Mouse (Mus musculus): Measurements from ENCODE around the gene Foxp1. TPM values are rescaled to one million over a fixed set of nuclear protein-coding genes. Genes with fewer than 3 reads are reported as not detected.

Foxp1 gene
- polyA plus RNA-seq, 1 experiment from 2014 or later = 88.1 TPM

Small RNAs within 50 kb of the gene (microRNA-seq; reads per million reads assigned to microRNA genes)
- gene Gm22328 (not detected), gene Gm49348 (not detected)

Other genes with a start within 250 kb of the Foxp1 start
- 7.9 and 10.1 TPM in 2 replicates for gene Eif4e3, start 144.1 kb upstream of the Foxp1 start, polyA plus RNA-seq (2014; fragmentation: Nextera tagmentation; extraction: Ambion mirVana)
- 3.9 and 4.2 TPM in 2 replicates for gene Gm20696, start 144.1 kb upstream of the Foxp1 start, polyA plus RNA-seq (2014; fragmentation: Nextera tagmentation; extraction: Ambion mirVana)
- 1.6 and 1.8 TPM in 2 replicates for gene Gpr27, start 170.0 kb upstream of the Foxp1 start, polyA plus RNA-seq (2014; fragmentation: Nextera tagmentation; extraction: Ambion mirVana)
- not detected in 2 replicates for gene Prok2, start 203.7 kb upstream of the Foxp1 start, polyA plus RNA-seq (2014; fragmentation: Nextera tagmentation; extraction: Ambion mirVana)

All from heart, embryonic 14.5 days (tissue).